Mouse (Mus musculus) urinary bladder, adult 18-20 months (tissue): ENCODE results near the gene Pym1.
A peak's percentile ranks its signal among the peaks of the same experiment; 100 is the strongest.

Experiments
- DNase-seq, 2 experiments: peaks; one replicate each; pipeline ENCODE4 v3.0.0; 2022; ENCODE audit warnings: low spot score in 2 of 2, mixed read lengths in 2 of 2

Pym1 gene

DNA sequence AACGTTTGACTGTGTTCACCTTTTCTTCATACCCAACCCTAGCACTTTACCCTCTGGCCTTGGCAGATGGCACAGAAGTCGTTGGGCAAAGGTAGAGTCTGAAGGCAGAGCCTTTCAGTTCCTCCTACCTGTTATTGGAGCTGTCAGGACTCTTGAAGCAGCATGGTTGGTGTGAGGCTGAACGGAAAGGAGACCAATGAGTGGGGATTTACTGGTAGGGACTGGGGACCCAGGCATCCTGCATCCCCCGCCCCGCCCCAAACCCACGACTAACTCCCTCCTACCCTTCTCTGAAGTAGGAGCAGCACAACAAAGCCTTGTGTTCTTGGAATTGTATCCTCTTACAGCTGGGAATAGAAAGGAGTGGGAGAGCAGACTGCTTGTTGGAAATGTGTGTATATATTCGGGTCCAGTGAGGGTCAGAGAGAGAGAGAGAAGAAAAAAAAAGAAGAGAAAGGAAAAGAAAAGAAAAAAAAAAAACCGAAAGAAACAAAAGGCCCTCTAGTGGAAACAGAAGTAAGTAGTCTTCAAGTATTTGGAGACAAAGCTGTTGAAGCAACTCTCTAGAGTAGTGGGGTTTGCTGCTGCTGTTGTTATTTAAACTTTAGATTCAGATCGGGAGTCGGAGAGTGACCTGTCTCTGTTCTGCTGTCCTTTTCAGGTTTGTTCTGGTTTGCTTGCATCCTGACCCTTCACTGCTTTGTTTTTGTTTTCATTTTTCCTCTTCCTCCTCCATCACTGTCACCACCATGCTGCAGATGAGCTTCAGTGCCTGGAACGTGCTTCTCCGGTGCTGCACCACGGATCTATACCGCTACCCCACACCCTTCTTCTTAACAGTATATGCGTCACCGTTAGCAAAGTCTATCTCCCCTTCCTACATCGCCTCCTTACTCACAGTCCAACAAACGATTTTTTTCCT lies 2.7 kb upstream of the Pym1 start, which contains the start of gene Dgka:
Gene Dgka (minus strand): TSS at position 176 of the 922 bp plus-strand sequence.
- DNase-seq: peak in 1 of 2 experiments; percentile 31

DNA sequence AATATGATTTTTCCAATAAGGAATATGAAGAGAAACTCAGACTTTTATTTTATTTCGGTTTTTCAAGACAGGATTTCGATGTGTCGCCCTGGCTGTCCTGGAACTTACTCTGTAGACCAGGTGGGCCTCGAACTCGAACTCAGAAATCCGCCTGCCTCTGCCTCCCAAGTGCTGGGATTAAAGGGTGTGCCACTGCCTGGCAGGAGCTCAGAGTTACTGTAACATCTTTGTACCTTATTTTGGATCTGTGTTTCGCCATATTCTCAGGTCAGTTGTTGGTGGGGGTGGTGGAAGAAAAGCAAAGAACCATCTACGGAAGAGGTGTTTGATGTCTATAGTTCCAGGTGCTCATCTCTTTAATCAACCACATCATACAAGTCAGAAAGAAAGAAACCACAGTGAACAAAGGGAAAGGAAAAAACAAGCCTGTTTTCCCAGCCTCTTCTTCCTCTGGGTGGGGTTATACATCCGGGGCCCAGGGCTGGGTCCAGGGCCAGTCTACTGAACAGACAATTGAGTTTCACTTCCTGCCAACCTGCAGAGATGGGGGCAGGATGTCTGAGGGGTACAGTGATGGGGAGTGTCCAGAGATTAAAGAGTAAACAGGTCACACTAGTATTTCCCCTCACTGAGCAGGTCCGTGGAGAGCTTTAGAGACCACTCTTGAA lies 1.6 kb upstream of the Pym1 start:
- no peak for DNase-seq

DNA sequence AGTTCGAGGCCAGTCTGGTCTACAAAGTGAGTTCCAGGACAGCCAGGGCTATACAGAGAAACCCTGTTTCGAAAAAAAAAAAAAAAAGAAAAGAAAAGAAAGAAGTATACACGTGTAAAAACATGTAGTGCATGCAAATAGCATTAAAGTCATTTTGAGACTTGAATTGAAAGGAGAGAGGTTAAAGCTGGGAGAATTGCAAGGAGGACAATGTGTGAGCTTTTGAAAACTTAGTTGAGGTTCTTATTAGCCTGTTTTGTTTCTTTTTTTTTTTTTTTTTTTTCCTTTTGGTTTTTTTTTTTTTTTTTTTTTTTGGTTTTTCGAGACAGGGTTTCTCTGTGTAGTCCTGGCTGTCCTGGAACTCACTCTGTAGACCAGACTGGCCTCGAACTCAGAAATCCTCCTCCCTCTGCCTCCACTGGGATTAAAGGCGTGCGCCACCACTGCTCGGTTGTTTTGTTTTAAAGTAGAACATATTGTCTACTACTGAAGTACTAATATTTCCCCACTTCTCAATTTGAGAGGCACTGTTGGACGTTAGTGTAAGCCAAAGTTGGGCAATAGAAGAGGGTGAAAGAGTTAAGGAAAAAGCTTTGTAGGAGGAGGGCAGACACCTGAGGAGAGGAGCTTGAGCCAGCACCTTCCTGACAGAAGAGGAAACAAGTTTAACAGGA lies 580 bp upstream of the Pym1 start:
- DNase-seq: no peak

DNA sequence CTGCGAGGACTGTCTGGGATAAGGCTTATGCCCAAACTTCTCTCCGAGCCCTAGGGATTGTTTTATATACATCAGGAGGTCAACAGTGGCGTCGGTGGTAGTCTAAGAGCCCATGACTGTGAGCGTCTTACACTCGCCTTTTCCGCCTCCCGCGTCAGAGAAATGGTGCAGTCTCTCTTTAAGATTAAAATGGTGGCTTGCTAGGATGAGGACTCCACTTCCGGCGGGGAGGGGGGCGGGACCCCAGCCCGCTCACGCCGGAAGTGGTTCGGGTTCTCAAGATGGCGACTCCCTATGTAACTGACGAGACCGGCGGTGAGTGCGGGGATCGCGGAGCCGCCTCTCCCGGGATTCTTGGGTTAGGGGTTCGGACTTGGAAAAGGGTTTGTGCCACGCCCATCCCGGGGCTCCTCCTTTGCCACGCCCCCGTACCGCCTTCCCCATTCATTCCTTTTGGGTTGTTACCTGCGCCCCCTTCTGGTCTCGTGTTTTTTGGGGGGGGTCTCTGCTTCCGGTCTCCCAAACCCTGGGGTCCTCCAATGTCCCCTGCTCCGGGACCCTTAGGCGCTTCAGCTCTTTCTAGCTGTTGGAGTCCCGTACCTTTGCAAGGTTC lies 669 bp downstream of the Pym1 start:
- DNase-seq: peak; percentile 51 to 64

DNA sequence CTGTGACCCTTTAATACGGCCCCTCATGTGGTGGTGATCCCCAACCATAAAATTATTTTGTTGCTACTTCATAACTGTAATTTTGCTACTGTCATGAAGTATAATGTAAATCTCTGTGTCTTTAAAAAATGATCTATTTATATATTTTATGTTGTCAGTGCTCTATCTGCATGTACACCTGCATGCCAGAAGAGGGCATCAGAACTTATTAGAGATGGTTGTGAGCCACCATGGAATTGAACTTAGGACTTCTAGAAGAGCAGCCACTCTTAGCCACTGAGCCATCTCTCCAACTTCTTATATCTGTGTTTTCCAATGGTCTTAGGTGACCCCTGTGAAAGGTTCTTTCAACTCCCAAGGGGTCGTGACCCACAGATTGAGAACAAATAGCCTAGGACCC lies 25.2 kb downstream of the Pym1 start:
- no peak for DNase-seq

DNA sequence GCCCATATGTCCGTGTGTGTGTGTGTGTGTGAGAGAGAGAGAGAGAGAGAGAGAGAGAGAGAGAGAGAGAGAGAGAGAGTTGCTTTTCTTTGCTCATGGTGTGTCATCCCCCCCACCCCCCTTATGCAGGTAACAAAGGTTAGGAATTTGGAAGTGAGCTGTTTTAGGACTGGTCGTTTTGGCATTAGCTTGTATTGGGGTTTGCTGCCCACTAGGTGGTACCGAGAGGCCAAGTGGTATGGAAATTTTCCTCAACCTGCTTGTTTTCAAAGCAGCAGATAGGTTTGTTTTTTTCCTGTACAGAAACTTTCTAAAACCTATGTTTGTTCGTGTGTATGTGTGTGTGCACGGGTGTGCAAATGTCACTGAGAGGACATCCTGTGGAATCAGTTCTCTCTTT lies 26.0 kb downstream of the Pym1 start:
- DNase-seq: no peak

DNA sequence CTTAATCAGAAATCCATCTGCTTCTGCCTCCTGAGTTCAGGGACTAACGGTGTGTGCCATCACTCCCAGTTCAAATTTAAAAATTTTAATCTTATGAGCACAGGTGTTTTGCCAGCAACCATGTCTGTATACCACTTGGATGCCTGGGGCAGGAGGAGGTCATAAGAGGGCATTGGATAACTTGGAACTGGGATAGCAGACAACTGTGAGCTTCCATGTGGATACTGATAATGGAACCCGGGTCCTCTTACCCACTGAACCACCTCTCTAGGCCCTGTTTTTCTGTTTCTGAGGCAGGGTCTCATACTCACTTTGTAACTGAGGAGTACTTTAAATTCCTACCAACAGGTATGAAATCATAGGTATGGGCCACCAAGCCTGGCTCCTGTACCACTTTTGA lies 30.8 kb downstream of the Pym1 start:
- DNase-seq: no peak

DNA sequence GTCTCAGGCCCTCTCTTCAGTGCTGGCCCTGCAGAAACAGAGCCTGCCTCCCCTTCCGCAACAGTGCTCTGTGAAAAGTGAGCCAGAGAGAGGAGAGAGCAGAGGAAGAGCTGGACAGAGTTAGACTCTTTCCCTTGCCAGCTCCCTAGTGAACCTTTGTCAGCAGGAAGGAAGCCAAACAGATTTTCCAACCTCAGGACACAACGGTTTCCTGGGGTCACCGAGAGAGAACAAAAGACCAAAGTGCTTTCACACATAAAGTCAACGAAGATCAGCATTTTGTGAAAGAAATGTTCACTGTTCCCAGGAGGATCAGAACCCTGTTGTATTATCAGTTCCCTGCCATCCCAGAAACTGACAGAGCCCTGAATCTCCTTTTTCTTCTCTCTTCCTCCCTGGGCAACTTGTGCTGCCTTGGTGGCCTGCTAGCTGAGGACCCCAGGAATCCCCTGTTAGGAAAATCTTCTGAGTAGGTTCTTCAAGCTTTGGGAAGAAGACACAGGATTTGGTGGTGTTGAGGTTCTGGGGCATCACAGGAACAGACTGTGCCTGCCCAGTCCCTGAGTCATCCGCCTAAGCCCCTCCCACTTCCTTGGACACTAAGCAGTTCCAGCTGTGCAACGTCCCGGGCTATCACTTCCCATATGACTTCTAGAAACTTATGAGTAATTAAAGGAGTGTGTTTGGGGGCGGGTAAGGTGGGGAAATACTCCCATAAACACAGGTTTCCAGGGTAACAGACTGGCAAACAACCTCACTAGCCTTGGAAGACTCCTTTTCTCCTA lies 31.5 kb downstream of the Pym1 start:
- DNase-seq: peak; percentile 32 to 85

DNA sequence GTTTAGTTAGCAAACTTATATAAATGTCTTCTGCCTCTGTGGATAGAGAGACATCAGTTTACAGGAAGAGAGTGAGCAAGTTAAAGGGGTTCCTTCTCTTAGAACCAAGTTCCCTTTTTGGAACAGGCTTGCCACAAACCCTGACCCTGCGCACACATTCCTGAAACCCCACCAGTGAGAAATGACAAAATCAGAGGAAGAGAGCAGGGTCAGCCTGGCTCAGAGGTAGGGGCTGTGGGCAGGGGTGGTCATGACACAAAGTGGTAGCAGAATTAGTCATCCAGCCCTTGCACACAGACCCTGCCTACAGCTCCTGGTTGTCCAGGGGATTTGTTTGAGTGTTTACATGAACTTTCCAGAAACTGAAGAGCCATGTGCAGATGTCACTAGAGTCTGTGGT lies 32.5 kb downstream of the Pym1 start:
- no peak for DNase-seq

DNA sequence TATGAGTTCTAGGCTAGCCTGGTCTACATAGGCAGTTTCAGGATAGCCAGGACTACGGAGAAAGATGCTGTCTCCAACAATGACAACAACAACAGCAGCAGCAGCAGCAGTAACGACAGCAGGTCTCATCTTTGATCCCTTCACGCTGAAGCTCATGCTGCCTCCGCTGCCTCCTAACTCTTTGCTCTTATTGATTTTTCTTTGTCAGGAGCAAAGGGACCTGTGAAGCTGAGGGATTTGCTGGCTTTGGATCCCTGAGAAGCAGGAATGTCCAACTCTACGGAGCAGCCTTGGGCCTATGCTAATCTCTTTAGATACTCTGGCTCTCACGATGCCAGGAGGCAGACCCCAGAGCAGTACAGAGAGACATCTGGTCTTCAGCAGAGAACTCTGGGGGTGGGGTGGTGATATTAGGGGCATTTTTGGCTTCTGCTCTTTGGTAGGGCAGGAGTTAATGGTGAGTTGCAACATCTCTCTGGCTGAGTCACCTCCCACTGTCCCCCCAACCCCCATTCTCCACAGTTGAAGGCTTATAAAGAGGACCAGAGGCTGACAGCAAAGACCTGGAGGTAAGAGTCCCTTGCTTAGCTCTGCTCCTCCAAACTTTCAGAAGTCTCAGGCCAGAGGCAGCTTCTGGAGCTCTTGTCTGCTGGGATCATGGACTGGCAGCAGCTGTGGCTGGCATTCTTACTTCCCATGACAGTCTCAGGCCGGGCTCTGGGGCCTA lies 42.9 kb downstream of the Pym1 start, which contains the start of gene Mmp19:
Gene Mmp19 (plus strand): TSS at position 513 of the 727 bp plus-strand sequence.
- DNase-seq: no peak

DNA sequence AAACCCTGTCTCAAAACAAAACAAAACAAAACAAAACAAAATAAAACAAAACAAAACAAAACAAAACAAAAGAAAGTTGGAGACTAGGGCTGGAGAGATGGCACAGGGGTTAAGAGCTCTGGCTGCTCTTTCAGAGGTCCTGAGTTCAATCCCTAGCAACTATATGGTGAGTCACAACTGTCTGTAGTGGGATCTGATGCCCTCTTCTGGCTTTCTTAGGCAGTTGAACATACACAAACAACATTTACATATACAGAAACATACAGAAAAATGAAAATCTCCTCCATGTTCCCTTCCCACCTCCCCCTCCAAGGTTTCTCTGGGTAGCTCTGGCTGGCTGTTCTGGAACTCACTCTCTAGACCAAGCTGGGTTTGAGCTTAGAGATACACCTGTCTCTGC lies 44.4 kb downstream of the Pym1 start:
- no peak for DNase-seq

DNA sequence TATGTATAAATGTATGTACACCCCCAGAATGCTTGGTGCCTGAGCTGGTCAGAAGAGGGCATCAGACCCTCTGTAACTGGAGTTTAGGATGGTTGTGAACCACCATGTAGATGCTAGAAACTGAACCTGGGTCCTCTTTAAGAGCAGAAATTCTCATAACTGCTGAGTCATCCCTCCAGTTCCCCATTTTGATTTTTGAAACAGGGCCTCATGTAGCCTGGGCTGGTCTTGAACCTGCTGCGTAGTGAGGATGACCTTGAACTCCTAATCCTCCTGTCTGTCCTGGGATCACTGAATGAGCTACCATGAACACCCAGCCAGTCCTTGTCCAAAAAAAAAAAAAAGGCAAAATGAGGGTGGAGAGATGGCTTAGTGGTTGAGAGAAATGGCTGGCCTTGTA lies 45.6 kb downstream of the Pym1 start:
- DNase-seq: no peak

DNA sequence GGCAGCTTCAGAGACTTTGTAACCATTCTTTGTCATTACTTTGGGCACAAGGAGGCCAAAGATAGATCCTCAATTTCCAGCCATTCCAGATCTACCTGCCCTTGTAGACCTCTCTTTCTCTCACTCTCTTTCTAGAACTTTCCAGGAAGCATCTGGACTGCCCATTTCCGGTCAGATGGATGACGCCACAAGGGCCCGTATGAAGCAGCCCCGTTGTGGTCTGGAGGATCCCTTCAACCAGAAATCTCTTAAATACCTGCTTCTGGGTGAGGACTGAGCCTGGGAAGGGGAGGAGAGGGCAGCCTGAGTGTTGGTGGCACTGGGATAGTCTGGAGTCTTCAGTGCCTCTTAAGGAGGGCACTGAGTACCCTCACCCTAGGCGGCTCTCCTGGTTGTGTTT lies 46.7 kb downstream of the Pym1 start:
- DNase-seq: no peak

DNA sequence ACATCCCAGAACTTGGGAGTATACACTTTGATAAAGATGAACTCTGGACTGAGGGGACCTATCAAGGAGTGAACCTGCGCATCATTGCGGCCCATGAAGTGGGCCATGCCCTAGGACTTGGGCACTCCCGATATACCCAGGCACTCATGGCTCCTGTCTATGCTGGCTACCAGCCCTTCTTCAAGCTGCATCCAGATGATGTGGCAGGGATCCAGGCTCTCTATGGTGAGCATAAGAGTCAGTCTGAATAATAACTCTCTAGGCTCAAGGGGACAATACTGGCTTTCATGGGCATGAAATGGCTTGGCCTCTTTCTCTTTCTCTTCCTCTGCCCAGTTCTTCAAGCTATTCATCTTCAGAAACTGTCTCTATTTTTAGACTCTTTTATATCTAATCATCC lies 47.9 kb downstream of the Pym1 start:
- DNase-seq: no peak

DNA sequence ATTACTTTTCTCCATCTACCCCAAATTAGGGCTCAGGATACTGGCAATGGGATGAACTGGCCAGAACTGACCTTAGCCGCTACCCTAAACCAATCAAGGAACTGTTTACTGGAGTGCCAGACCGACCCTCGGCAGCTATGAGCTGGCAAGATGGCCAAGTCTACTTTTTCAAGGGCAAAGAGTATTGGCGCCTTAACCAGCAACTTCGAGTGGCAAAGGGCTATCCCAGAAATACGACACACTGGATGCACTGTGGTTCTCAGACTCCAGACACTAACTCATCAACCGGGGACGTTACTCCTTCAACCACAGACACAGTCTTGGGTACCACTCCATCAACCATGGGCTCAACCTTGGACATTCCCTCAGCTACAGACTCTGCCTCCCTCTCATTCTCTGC lies 51.0 kb downstream of the Pym1 start:
- no peak for DNase-seq

DNA sequence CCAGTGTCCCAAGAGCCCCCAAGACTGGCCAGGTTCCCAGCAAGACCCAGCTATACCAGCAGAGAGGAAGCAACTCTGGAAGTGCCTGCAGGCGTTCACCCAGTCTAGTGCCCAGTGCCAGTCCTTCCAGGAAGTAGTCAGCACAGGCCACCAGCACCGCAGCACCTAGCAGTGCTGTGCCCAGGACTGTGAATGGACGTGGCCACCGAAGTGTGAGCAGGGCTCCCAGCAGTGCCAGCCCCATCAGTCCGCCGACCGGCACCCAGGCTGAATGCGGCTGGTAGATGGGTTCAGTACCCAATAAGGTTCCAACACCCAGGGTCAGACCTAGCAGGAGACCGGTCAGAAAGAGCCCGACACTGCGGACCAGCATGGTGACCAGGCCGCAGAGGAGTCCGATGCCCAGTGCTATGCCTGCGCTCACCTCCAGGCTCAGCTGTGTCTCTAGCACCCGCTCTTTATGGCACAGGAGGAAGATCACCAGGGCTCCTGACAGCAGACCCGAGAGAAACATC lies 54.3 kb downstream of the Pym1 start:
- no peak for DNase-seq

DNA sequence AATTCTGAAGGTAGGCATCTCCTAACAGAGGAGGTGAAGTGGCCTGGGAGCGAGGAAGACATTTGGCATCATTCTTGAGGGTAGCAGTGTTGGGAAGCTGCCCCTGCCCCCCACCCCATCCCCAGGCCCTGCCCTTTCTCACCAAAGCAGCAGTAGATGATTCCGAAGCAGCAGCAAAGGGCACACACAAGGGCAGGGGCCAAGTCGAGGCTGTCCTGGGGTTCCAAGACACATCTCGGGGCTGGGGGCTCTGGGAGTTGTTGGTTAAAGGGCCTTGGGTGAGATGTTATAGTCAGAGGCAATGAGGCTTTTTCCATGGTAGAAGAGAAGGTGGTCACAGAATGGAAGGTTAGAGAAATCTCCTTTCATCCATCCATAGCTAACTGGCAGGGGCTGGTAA lies 55.3 kb downstream of the Pym1 start:
- no peak for DNase-seq

DNA sequence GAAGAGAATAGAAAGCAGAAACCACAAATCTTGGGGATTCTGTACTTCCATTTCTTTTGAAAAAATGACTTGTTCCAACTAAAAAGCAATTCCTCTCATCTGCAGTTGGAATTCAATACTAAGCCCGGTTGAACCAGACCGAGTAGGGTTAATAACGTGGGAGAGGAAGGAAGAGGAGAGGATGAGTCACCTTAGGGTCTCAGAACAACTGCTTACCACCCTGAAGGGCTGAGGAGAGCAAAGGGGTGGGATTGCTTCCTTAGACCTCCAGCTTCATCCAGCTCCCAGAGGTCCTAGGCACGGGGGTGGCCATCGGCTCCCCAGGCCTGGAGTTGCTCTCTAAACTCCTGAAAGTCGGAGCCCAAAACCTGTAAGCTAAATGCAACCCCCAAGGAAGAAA lies 55.7 kb downstream of the Pym1 start:
- no peak for DNase-seq

DNA sequence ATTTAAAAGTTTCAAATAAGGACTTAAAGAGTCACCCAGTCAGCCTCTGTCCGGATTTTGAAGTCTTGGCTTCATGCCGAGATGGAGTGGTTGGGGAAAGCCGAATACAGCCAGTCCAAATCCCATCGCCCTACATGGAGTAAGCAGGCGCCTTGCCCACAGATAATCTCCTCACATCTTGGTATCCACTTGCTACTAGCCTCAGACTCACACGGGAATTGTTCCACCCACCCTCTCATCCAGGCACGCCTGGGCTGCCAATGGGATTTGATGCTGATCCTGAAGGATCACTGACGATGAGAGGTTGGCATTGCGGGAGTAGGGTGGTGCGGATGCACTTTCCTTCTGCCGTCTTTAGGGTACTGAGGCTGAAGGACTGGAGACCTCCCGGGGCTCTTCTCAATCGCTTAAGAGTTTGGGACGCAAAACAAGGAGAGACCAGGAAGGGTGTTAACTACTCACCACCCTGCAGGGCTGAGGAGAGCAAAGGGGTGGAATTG lies 56.1 kb downstream of the Pym1 start, which contains the start of gene Dnajc14:
Gene Dnajc14 (plus strand): TSS at position 292 of the 500 bp plus-strand sequence.
- DNase-seq: peak; percentile 44 to 57
